Mouse (Mus musculus): ENCODE results near the gene Myh1. TPM values are rescaled to one million over a fixed set of nuclear protein-coding genes. Genes with fewer than 3 reads are reported as not detected.

Gene Myh1
- polyA plus RNA-seq, 1 experiment from 2014 or later, result 0.14 TPM

DNA sequence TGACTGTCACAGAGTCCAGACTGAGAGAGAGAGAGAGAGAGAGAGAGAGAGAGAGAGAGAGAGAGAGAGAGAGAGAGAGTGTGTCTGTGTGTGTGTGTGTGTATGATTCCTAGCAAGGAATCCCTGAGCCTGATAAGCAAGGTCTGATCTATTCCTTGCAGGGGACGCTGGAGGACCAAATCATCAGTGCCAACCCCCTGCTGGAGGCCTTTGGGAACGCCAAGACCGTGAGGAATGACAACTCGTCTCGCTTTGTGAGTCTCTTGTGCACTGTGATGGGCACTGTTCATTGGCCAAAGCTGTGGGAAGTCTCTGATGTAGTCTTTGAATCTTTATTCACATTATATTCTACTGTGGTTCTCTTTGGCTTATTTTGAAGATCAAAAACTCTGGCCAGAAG, 23.5 kb upstream of the Myh1 start:
- Histone ChIP-seq H3K4me2 (no peak overlapping the region), H3K9me3 (no peaks in the 10 kb centered on the region), H3K36me3 (no peaks in the 10 kb centered on the region), H3K9ac (no peak overlapping the region), H3K4me3 (no peak overlapping the region), H3K27me3 (no peaks in the 10 kb centered on the region), H3K4me1 (replicated peaks) (no peaks in the 10 kb centered on the region), H3K27ac (no peak overlapping the region)
- no peak for ATAC-seq (ENCODE audit: low FRiP score)
- whole genome bisulfite sequencing, result 58% methylated on average over 5 of the region's 5 CpGs

DNA sequence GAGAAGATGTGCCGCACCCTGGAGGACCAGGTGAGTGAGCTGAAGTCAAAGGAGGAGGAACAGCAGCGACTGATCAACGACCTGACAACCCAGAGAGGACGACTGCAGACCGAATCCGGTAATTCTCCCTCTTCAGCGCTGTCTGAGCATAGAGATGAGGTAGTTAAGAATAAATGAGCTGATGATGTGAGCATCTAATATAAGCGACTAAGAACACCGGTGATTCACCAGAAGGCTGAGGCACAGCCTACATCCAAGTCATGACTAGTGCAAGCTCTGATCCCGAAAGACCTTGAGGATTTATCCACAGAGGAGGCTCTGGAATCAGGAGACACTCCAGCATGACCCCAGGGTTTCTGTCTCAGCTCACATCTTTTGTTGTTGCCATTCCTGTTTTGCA, 9.5 kb upstream of the Myh1 start:
- no peak overlapping the region for H3K9ac ChIP-seq
- H3K4me1 ChIP-seq (replicated peaks), result no peaks in the 10 kb centered on the region
- no peaks in the 10 kb centered on the region for H3K36me3 ChIP-seq
- H3K27me3 ChIP-seq, result no peaks in the 10 kb centered on the region
- H3K9me3 ChIP-seq, result no peaks in the 10 kb centered on the region
- H3K4me2 ChIP-seq, result no peak overlapping the region
- 83% methylated on average over 10 of the region's 10 CpGs for WGBS
- H3K27ac ChIP-seq, result no peak overlapping the region
- ATAC-seq (ENCODE audit: low FRiP score), result no peak
- no peak overlapping the region for H3K4me3 ChIP-seq

DNA sequence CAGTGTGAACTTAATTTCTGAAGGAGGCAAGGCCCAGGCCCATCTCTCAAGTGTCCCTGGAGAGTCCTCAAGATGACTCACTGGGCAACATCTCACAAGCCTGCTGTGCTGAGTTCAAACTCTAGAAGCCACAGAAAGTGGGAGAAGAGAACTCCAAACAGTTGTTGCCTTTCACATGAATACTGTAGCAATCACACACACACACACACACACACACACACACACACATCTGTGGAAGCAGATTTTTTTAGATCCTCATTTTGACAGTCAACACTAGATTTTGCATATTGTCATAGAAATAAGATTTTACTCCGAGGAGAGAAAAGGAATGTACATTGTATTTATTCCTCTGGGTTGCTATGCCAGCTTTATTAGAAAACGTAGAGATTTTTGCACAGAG, 9.0 kb upstream of the Myh1 start:
- Histone ChIP-seq H3K4me1 (replicated peaks) (no peaks in the 10 kb centered on the region), H3K4me2 (no peak overlapping the region), H3K4me3 (no peak overlapping the region), H3K27ac (no peak overlapping the region), H3K9ac (no peak overlapping the region), H3K36me3 (no peaks in the 10 kb centered on the region), H3K27me3 (no peaks in the 10 kb centered on the region), H3K9me3 (no peaks in the 10 kb centered on the region)
- 86% methylated on average over 2 of the region's 2 CpGs for WGBS
- no peak for ATAC-seq (ENCODE audit: low FRiP score)

DNA sequence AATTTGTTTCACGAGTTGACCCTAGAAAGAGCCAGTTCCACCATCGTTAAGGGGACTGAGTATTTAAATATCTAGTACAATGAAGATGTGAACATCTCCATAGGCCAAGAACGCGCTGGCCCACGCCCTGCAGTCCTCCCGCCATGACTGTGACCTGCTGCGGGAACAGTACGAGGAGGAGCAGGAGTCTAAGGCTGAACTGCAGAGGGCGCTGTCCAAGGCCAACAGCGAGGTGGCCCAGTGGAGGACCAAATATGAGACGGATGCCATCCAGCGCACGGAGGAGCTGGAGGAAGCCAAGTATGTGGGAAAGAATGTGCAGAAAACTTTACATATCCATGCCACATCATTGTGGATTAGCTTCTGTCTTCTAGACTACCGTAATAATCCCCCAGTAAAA, 8.4 kb upstream of the Myh1 start:
- Histone ChIP-seq H3K4me2 (no peak overlapping the region), H3K4me1 (replicated peaks) (no peaks in the 10 kb centered on the region), H3K4me3 (no peak overlapping the region), H3K9me3 (no peaks in the 10 kb centered on the region), H3K36me3 (no peaks in the 10 kb centered on the region), H3K27me3 (no peaks in the 10 kb centered on the region), H3K9ac (no peak overlapping the region), H3K27ac (no peak overlapping the region)
- ATAC-seq (ENCODE audit: low FRiP score), result no peak
- 92% methylated on average over 14 of the region's 14 CpGs for WGBS

DNA sequence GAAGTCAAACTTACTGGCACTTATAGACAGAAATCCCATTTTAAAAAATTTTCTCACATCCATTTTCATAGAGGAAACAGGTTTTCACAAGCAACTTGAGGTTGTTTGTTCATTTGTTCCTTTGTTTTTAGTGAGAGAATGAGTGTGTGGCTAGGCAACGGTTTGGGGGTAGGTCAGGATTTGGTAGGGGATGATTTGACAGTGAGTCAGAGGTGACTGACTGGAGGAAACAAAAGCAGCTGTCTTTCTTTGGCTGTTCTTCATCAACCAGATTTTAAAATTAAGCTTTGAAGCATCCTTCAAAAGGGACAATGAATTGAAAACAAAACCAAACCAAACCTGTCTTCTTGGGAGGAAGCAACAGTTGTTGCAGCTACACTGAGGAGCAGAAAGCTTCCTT, 531 bp upstream of the Myh1 start:
- Histone ChIP-seq H3K27ac (no peak overlapping the region), H3K4me2 (no peak overlapping the region), H3K36me3 (no peaks in the 10 kb centered on the region), H3K4me1 (replicated peaks) (no peaks in the 10 kb centered on the region), H3K4me3 (no peak overlapping the region), H3K9ac (no peak overlapping the region), H3K27me3 (no peaks in the 10 kb centered on the region), H3K9me3 (no peaks in the 10 kb centered on the region)
- ATAC-seq (ENCODE audit: low FRiP score), result no peak
- 45% methylated on average over 1 of the region's 1 CpGs for WGBS

DNA sequence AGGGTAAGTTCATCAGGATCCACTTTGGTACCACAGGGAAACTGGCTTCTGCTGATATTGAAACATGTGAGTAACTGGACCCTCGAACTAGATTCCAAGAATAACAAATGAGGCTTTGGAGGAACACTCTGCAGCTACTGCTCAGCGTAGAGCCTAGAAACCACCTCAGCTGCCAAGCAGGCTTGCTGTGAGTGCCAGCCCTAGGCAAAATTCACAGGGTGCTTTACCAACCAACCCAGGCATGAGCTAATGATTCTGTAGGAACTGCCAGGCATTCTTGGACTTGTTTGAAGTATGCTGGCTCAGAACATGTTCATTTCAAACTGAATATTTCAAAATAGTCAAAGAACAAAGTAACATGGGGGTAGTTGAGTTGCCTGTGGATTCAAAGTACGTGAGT, 4.9 kb downstream of the Myh1 start:
- Histone ChIP-seq H3K27me3 (no peaks in the 10 kb centered on the region), H3K9me3 (no peaks in the 10 kb centered on the region), H3K4me3 (no peak overlapping the region), H3K27ac (no peak overlapping the region), H3K4me2 (no peak overlapping the region), H3K36me3 (no peaks in the 10 kb centered on the region), H3K9ac (no peak overlapping the region), H3K4me1 (replicated peaks) (no peaks in the 10 kb centered on the region)
- ATAC-seq (ENCODE audit: low FRiP score), result no peak
- 85% methylated on average over 3 of the region's 3 CpGs for WGBS

DNA sequence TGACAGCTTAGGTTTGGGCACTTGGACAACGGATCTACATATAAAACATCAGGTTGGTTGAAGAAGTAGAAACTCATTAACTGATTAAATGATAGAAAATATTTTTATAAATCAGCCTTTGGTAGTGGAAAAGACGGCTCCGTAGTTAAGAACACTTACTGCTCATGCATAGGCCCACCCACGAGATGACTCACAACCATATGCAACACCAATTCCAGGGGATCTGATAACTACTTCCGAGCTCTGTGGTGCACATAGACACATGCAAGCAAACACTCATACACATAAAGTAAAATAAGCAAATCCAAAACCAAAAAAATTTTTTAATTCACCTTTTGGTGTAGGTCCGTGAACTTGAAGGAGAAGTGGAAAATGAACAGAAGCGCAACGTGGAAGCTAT, 22.0 kb downstream of the Myh1 start:
- no peak for ATAC-seq (ENCODE audit: low FRiP score)
- no peak overlapping the region for H3K9ac ChIP-seq
- WGBS, result 95% methylated on average over 8 of the region's 8 CpGs
- no peak overlapping the region for H3K27ac ChIP-seq
- no peaks in the 10 kb centered on the region for H3K9me3 ChIP-seq
- no peaks in the 10 kb centered on the region for H3K27me3 ChIP-seq
- no peak overlapping the region for H3K4me3 ChIP-seq
- H3K4me1 ChIP-seq (replicated peaks), result no peaks in the 10 kb centered on the region
- no peaks in the 10 kb centered on the region for H3K36me3 ChIP-seq
- no peak overlapping the region for H3K4me2 ChIP-seq

DNA sequence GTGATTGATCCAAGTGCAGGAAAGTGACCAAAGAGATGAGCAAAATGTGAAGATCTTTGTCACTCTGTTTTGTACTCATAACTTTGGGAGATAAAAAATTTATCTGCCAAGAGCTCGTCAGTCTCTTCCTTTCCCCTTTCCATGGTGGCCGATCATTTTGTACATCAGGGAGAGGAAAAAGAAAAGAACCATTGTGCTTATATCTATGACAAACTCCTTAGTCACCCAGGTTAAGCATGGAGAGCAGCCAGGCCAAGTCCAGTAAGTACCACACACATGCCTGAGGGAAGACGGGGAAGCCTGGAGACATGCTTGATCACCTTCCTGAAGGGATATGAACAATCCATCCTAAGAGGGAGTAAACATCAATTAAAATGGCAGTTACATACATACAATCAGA, 24.6 kb downstream of the Myh1 start:
- Histone ChIP-seq H3K4me2 (no peak overlapping the region), H3K4me3 (no peak overlapping the region), H3K4me1 (replicated peaks) (no peaks in the 10 kb centered on the region), H3K9me3 (no peaks in the 10 kb centered on the region), H3K27ac (no peak overlapping the region), H3K27me3 (no peaks in the 10 kb centered on the region), H3K9ac (no peak overlapping the region), H3K36me3 (no peaks in the 10 kb centered on the region)
- ATAC-seq (ENCODE audit: low FRiP score), result no peak
- 84% methylated on average over 3 of the region's 3 CpGs for WGBS

DNA sequence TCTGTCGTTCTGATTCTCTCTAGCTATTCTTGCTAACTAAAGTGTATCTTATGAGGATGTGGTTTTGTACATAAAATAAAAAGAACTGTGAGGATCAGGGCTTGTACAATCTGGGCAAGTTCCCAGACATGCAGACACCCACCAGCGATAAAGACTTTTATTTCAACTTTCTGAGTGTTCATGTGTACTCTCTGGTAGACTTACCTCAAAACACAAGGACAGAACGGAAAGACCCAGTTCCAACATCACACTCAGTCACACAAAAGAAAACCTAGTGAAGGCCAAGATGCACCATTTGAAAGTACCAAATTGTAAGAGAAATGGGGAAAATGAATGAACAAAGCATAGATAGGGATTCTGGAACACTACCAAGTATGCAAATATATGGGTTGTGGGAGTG, 28.9 kb downstream of the Myh1 start:
- Histone ChIP-seq H3K4me1 (replicated peaks) (no peaks in the 10 kb centered on the region), H3K36me3 (no peaks in the 10 kb centered on the region), H3K9me3 (no peaks in the 10 kb centered on the region), H3K27me3 (no peaks in the 10 kb centered on the region), H3K4me2 (no peak overlapping the region), H3K9ac (no peak overlapping the region), H3K4me3 (no peak overlapping the region), H3K27ac (no peak overlapping the region)
- 92% methylated on average over 3 of the region's 3 CpGs for WGBS
- ATAC-seq (ENCODE audit: low FRiP score), result no peak

DNA sequence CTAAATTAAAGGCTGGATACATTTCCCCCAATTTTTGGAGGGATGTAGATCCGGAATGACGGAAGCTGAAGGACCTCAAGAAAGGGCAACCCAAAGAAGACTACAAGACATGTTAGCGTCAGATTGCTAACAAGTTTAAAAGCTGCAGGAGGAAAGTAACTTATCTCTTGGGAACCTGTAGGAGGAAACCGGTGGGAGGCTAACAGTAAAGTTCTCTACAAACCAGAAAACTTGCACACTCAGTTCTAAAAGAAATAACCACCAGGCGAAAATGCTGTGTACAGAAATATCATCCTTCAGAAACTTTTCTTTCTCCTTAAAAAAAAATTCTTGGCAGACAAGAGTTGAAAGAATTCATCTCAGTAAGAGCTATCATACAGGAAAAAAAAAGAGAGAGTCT, 29.3 kb downstream of the Myh1 start:
- no peaks in the 10 kb centered on the region for H3K4me1 ChIP-seq (replicated peaks)
- H3K9me3 ChIP-seq, result no peaks in the 10 kb centered on the region
- no peak overlapping the region for H3K9ac ChIP-seq
- no peak for ATAC-seq (ENCODE audit: low FRiP score)
- WGBS, result 91% methylated on average over 5 of the region's 5 CpGs
- no peak overlapping the region for H3K4me3 ChIP-seq
- H3K27me3 ChIP-seq, result no peaks in the 10 kb centered on the region
- no peak overlapping the region for H3K27ac ChIP-seq
- H3K4me2 ChIP-seq, result no peak overlapping the region
- no peaks in the 10 kb centered on the region for H3K36me3 ChIP-seq

DNA sequence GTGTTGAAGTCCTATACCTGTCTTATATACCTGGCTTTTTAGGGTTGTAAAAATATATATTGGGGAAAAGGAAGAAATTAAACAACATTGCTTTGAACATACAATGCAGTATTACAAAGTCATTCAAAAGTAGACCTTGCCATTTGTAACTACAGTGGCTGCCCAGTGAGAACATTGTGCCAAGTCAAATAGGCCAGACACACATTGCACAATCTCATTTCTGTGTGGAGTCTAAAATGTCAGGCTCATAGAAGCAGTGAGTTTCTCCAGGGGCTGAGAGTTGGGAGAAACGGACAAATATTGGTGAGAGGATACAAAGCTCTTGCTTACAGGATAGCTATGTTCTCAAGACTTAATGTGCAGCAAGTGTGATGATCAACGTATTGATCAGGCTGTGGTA, 30.1 kb downstream of the Myh1 start:
- no peak overlapping the region for H3K4me2 ChIP-seq
- no peak overlapping the region for H3K27ac ChIP-seq
- H3K36me3 ChIP-seq, result no peaks in the 10 kb centered on the region
- WGBS, result 87% methylated on average over 2 of the region's 2 CpGs
- no peaks in the 10 kb centered on the region for H3K4me1 ChIP-seq (replicated peaks)
- H3K27me3 ChIP-seq, result no peaks in the 10 kb centered on the region
- H3K4me3 ChIP-seq, result no peak overlapping the region
- H3K9ac ChIP-seq, result no peak overlapping the region
- no peak for ATAC-seq (ENCODE audit: low FRiP score)
- no peaks in the 10 kb centered on the region for H3K9me3 ChIP-seq

DNA sequence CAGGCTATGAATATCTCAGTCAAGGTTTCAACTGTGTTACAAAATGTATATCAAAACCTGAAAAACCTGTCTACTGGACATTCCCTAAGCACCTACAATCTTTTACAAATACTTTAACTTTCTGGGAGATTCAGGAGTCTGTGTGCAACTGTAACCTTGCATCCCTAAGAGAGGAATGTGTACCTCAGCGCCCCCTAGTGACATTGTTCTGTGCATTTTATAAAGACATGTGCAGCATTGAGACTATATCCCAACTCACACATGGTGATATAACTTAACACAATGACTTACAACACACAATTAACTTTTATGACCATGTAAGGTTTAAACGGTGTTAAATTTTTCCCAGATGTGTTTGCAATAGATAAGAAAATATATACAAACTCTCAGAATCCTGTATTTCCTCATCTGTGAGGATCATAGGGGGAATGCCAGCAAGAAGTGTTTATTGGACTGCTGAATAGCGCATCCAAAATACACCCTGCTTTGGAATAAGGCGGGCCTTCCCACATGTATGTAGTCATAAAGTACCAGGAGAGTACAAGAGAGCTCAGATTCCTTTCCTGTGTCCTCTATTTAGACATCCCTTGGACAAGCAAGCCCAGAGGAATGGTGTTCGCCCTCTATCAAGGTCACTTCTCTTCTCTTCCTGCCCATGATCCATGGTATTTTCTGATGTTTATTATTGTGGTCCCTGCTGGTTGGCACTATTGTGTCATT, 35.9 kb downstream of the Myh1 start:
- Histone ChIP-seq H3K27ac (no peak overlapping the region), H3K27me3 (no peaks in the 10 kb centered on the region), H3K9me3 (no peaks in the 10 kb centered on the region), H3K4me2 (no peak overlapping the region), H3K9ac (no peak overlapping the region), H3K4me1 (replicated peaks) (no peaks in the 10 kb centered on the region), H3K4me3 (no peak overlapping the region), H3K36me3 (no peaks in the 10 kb centered on the region)
- no peak for ATAC-seq (ENCODE audit: low FRiP score)
- WGBS, result 62% methylated on average over 5 of the region's 5 CpGs

DNA sequence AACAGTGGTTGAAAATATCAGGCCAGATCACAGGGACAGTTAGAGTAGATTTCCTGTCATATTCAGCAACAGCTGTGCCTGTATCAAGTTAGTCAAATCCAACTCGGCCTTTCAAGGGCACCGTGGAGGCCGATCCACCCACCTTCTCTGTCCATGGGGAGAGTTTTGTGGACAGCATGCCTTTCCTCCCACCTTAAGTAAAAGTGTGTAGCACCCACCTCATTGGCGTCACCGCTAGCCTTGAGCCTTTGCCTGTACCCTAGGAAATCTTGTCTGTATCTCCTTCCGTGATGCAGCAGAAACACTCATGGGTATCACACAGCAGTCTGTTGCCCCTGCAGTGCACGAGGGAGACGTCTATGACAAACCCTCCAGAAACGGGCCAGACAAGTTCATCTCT, 36.9 kb downstream of the Myh1 start:
- no peak for ATAC-seq (ENCODE audit: low FRiP score)

More for the DNA sequence above, 36.9 kb downstream of the Myh1 start:
- 92% methylated on average over 9 of the region's 9 CpGs for WGBS
- Histone ChIP-seq H3K27me3 (no peaks in the 10 kb centered on the region), H3K9ac (no peak overlapping the region), H3K4me3 (no peak overlapping the region), H3K36me3 (no peaks in the 10 kb centered on the region), H3K27ac (no peak overlapping the region), H3K4me2 (no peak overlapping the region), H3K4me1 (replicated peaks) (no peaks in the 10 kb centered on the region), H3K9me3 (no peaks in the 10 kb centered on the region)
